Mouse (Mus musculus): ENCODE measurements around the gene Agap2. TPM values are rescaled to one million over a fixed set of nuclear protein-coding genes. Genes with fewer than 3 reads are reported as not detected.

Agap2 gene
- polyA plus RNA-seq, 1 experiment from 2014 or later: 2.9 TPM

DNA sequence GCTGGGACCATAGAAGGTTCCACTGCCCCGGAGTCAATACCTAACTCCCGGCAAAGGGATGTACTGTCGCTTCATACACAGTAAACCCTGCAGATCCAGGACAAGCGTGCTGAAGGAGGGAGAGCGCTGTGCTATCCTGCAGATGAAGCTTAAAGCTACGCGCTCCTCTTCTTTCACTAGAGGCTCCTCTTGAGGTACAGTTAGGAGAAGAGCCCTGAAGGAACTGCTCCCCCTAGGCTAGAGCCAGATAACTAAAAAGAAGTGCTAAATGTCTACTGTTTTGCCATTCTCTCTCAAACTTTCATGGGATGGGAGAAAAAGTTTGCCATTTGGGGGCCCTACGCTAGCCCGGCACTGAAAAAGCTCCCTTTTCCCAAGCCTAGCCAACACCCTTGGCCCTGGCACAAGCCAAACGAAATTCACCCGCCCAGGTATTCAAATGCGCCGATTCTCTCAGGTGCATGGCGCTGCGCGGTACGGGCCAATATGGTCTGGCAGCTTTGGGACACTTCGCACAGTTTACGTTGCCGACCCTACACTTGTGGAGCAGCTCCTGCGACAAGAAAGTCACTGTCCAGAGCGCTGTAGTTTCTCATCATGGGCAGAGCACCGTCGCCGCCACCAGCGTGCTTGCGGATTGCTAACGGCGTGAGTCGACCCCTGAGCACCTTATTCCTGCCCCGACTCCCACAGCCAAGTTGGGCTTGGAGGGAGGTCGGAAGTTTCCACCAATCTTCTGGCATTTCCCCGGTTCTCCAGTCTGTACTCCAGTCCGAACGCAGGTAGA is 26.3 kb upstream of the Agap2 start:
- H3K27me3 ChIP-seq: peaks cover 41% of the 10 kb centered on the region
- no peaks in the 10 kb centered on the region for H3K9me3 ChIP-seq

DNA sequence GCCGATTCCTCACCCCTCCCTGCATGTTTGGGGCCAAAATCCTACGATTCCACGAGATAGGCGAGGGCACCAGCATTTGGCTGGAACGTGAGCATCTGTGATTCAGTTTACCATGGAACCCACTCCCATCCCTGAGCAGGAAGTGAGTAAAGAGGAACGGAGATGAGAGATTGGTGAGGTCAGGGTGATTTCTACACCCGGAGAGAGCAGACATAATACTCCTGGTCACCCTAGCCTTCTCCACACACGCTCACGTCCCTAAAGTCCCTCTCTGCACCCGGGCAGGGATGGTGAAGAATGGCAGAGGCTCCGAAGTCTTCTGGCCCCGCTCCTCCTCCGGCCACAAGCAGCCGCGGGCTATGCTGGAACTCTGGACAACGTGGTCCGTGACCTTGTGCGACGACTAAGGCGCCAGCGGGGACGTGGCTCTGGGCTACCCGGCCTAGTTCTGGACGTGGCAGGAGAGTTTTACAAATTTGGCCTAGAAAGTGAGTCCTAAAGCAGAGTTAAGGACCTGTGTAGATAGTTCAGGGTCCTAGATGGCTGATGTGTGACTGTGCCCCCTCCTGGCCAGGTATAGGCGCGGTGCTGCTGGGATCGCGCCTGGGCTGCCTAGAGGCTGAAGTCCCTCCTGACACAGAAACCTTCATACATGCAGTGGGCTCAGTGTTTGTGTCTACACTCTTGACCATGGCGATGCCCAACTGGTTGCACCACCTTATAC is 25.5 kb upstream of the Agap2 start:
- no peak overlapping the region for H3K9ac ChIP-seq (replicated peaks)
- H3K9me3 ChIP-seq: no peaks in the 10 kb centered on the region
- H3K36me3 ChIP-seq: peaks cover 19% of the 10 kb centered on the region
- peaks cover 41% of the 10 kb centered on the region for H3K27me3 ChIP-seq
- ATAC-seq (replicated peaks): no peak
- 3% methylated on average over 29 of the region's 29 CpGs for WGBS
- peaks cover 5% of the 10 kb centered on the region for H3K4me1 ChIP-seq
- H3K4me3 ChIP-seq: no peak overlapping the region
- H3K4me2 ChIP-seq (replicated peaks): no peak overlapping the region
- H3K27ac ChIP-seq (replicated peaks): no peak overlapping the region

More for the DNA sequence above, 26.3 kb upstream of the Agap2 start:
- H3K4me2 ChIP-seq (replicated peaks): no peak overlapping the region
- H3K27ac ChIP-seq (replicated peaks): no peak overlapping the region
- H3K9ac ChIP-seq (replicated peaks): no peak overlapping the region
- H3K4me3 ChIP-seq: no peak overlapping the region
- no peak for ATAC-seq (replicated peaks)
- 3% methylated on average over 35 of the region's 35 CpGs for WGBS
- peaks cover 11% of the 10 kb centered on the region; the same call in 1 of the 2 replicates for H3K36me3 ChIP-seq
- H3K4me1 ChIP-seq: peaks cover 5% of the 10 kb centered on the region; the same call in 1 of the 2 replicates

DNA sequence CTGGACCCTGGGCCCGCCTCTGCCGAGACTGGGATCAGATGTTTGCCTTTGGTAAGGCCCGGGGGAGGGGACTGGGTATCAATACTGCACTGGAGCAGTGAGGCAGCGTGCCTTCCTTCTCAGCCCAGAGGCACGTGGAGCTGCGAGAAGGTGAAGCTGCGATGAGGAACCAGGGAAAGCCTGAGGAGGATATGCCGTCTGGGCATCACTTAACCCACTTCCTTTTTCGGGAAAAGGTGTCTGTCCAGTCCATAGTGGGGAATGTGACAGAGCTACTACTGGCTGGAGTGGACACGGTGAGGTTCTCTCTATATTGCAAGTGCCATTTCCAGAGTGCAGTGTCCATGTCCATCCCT is 25.0 kb upstream of the Agap2 start:
- H3K27me3 ChIP-seq: peaks cover 41% of the 10 kb centered on the region
- 18% methylated on average over 10 of the region's 10 CpGs for WGBS
- ATAC-seq (replicated peaks): no peak

DNA sequence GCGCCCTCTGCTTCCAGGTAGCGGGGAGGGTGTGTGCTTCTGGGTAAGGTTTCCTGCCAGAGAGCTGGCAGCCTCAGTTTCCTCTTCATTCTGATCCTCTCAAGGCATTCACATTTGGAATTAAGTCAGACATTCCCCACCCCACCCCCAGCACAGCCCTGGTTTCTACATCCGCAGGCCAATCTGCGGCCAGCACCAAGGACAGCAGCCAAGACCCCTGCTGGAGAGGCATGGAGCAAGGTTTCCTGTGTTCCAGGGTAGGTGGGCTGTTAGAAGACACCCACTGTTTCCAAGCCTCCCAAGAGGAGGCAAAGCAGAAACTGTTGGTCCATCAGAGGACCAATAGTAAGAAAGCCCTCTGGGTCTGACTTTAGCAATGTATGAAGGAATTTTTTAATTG is 20.4 kb upstream of the Agap2 start:
- Histone ChIP-seq H3K4me3 (no peak overlapping the region), H3K27ac (replicated peaks) (no peak overlapping the region), H3K36me3 (peaks cover 44% of the 10 kb centered on the region), H3K9ac (replicated peaks) (no peak overlapping the region), H3K9me3 (no peaks in the 10 kb centered on the region), H3K4me2 (replicated peaks) (no peak overlapping the region), H3K4me1 (peaks cover 21% of the 10 kb centered on the region), H3K27me3 (peaks cover 21% of the 10 kb centered on the region)
- no peak for ATAC-seq (replicated peaks)
- 81% methylated on average over 4 of the region's 4 CpGs for WGBS

More for the DNA sequence above, 25.0 kb upstream of the Agap2 start:
- Histone ChIP-seq H3K36me3 (peaks cover 20% of the 10 kb centered on the region), H3K9ac (replicated peaks) (no peak overlapping the region), H3K27ac (replicated peaks) (no peak overlapping the region), H3K4me2 (replicated peaks) (no peak overlapping the region), H3K4me1 (peaks cover 5% of the 10 kb centered on the region), H3K9me3 (no peaks in the 10 kb centered on the region), H3K4me3 (no peak overlapping the region)

DNA sequence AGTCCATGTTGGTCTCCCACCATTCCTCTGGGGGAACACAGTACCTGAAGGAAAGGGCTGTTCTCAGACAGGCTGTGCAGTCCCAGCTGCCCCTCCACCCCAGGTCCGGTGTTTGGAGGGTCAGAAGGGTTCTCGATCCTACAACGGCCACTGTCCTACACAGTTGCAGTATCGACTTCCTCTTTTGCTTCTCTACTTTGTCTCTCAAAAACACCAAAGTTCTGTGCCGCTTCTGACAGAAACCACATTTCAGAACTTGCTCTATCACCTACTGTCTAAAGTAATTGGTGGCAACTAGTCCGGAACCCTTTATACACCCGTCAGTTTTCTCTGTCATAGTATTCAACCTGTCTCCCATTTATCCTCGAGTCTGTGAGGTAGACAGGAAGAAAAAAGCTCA is 19.7 kb upstream of the Agap2 start:
- Histone ChIP-seq H3K4me1 (peaks cover 22% of the 10 kb centered on the region), H3K4me3 (no peak overlapping the region), H3K4me2 (replicated peaks) (no peak overlapping the region), H3K27ac (replicated peaks) (no peak overlapping the region), H3K9ac (replicated peaks) (no peak overlapping the region), H3K36me3 (peaks cover 44% of the 10 kb centered on the region), H3K27me3 (peaks cover 14% of the 10 kb centered on the region), H3K9me3 (no peaks in the 10 kb centered on the region)
- WGBS: 91% methylated on average over 8 of the region's 8 CpGs
- ATAC-seq (replicated peaks): no peak

DNA sequence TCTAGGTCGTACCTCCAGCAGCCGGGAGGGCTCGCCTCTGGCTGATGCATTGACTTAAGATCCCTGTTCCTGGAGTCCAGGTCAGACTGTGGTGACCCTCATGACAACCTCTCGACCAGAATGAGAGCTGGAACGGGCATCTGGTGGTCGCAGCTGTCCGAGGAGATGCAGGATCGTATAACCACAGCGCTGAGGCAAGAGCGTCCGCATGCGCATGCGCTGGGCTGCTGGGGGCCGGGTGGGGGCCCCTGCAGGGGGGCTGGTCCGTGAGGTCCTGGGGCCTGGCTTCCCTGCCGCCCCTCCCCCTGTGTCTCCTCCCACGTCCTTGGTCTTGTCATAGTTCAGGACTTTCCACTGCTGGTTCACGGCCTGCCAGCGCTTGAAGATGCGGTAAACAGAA is 18.6 kb upstream of the Agap2 start:
- H3K4me3 ChIP-seq: no peak overlapping the region
- H3K4me2 ChIP-seq (replicated peaks): no peak overlapping the region
- WGBS: 90% methylated on average over 20 of the region's 20 CpGs
- no peaks in the 10 kb centered on the region for H3K9me3 ChIP-seq
- H3K27me3 ChIP-seq: peaks cover 3% of the 10 kb centered on the region
- H3K36me3 ChIP-seq: peaks cover 44% of the 10 kb centered on the region
- H3K4me1 ChIP-seq: peaks cover 33% of the 10 kb centered on the region
- H3K9ac ChIP-seq (replicated peaks): no peak overlapping the region
- no peak overlapping the region for H3K27ac ChIP-seq (replicated peaks)
- no peak for ATAC-seq (replicated peaks)

DNA sequence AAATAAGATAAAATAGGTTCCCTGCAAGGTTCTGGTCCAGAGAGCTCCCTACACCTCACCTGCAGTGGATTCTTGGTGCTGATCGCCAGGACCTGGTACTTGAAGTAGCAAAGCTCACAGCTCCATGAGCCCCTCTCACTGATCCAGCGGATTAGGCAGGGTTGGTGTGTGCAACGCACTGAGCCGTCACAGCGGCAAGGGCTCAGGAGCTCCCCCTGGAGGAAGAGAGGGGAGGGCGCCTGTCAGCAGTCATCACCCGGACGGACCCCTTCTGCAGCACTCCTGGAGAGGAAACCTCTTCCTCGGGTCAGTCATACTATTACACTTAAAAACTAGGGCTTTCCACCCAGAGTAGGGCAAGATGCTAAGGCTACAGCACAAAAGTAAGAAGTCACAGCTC is 16.9 kb upstream of the Agap2 start:
- peak overlapping the region; percentile 47; the same call in 1 of the 2 replicates for H3K27ac ChIP-seq (replicated peaks)
- ATAC-seq (replicated peaks): peak; percentile 17; the same call in 1 of the 2 replicates
- H3K4me1 ChIP-seq: peaks cover 45% of the 10 kb centered on the region
- H3K36me3 ChIP-seq: peaks cover 39% of the 10 kb centered on the region
- H3K4me3 ChIP-seq: peak overlapping the region; percentile 72
- H3K4me2 ChIP-seq (replicated peaks): peak overlapping the region; percentile 74
- H3K27me3 ChIP-seq: no peaks in the 10 kb centered on the region
- under 1% methylated on average over 9 of the region's 9 CpGs for WGBS
- H3K9ac ChIP-seq (replicated peaks): peak overlapping the region; percentile 76
- no peaks in the 10 kb centered on the region for H3K9me3 ChIP-seq

DNA sequence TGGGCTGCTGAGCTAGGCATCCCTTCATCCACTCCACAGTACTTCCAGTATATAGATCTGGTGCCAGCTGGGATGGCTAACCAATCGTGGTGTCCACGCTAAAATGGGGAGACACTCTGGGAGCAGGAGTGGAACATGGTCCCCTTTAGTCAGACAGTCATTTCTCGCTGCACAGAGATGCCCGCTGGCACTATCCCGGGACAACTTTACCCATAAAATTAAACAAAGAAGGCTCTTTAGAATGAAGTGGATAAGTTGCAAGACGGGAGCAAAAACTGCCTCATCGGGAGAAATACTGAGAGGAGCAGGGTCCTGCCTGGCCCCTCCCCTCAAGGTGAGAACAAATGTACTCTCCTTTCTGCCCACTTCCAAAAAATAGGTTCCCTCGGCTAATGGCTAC is 16.4 kb upstream of the Agap2 start:
- H3K9me3 ChIP-seq: no peaks in the 10 kb centered on the region
- H3K9ac ChIP-seq (replicated peaks): peak overlapping the region; percentile 76
- WGBS: 4% methylated on average over 8 of the region's 8 CpGs
- H3K36me3 ChIP-seq: peaks cover 38% of the 10 kb centered on the region
- no peak for ATAC-seq (replicated peaks)
- H3K4me3 ChIP-seq: peak overlapping the region; percentile 72
- no peaks in the 10 kb centered on the region for H3K27me3 ChIP-seq
- H3K4me1 ChIP-seq: peaks cover 45% of the 10 kb centered on the region
- H3K27ac ChIP-seq (replicated peaks): peak overlapping the region; percentile 47
- H3K4me2 ChIP-seq (replicated peaks): peak overlapping the region; percentile 74

DNA sequence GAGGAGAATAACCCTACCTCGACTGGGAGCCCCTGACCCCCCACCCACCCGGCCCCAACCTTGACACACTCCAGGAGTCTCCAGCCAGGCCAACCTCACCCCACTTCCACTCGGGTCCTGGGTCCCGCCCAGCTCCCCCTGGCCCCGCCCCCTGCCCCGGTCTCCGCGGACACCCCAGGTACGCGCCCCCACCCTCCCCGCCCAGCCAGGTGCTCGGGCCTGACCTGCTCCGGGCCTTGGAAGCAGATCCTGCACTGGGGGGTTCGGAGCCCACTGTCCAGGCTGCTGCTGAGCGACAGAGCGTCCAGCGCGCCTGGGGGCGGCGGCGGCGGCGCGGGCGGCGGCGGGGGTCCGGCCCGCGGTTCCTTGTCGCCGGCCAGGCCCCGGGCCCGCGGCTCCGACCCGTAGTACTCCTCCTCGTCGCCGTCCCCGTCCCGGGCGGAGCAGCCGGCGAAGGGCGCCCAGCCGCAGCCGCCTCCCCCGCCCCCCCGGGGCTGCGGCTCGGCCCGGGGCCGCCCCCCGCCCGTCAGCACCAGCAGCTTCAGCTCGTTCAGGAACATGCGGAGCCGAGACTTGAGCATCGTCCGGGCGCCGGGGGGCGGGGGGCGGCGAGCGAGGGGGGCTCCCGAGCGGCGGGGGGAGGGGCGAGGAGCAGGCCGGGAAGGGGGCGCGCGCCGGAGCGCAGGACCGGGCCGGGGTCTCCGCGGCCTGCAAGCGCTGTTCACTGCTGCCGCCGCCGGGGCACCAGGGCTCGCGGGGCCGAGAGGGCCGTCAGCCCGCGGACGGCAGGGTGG is 15.7 kb upstream of the Agap2 start:
- under 1% methylated on average over 74 of the region's 92 CpGs for WGBS
- no peaks in the 10 kb centered on the region for H3K27me3 ChIP-seq
- H3K9ac ChIP-seq (replicated peaks): peak overlapping the region; percentile 76
- peaks cover 46% of the 10 kb centered on the region for H3K4me1 ChIP-seq
- peaks cover 31% of the 10 kb centered on the region for H3K36me3 ChIP-seq
- no peaks in the 10 kb centered on the region for H3K9me3 ChIP-seq
- H3K27ac ChIP-seq (replicated peaks): peak overlapping the region; percentile 96
- H3K4me3 ChIP-seq: peak overlapping the region; percentile 72
- ATAC-seq (replicated peaks): no peak
- H3K4me2 ChIP-seq (replicated peaks): peak overlapping the region; percentile 74

DNA sequence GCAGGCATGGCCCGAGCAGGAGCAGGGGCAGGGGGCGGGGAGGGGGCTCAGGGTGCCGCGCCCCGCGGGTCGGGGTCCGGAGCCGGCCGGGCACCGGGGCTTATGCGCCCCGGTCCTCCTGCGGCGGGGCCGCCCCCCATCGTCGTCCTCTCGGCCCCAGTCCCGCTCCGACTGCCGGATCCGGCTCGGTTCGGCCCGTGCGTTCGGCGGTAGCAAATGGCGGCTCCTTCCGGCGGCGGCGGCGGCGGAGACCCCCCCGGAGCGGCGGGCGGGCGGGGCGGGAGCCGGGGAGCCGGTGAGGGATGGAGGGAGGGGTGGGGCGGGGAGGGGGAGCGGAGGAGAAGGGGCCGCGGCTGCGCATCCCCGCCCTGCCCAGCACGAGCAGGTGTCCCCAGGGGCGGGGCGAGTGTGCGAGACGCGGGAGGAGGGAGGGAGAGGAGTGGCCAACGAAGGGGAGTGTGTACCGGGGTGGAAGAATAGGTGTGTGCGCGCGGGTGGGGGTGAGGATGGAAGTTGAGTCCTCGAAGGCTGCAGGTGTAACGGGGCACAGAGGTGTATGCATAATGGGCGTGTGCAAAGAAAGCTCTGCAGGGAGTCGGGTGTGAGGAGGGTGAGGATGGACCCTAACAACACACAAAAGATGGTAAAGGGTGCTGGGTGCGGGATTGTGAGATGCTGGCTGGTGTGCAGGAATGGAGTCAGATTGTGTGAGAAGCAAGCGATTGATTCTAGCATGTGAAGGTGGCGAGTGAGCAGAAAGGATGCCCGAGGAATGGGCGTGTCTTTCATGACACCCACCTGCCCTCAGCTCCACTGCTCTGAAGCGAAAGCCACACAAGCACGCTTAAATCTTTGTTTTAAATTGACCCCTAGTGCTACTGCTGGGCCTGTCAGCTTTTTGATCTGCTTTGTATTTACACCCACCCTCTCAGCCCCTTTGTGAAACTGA is 14.8 kb upstream of the Agap2 start, which contains the start of gene March9:
Gene March9, minus strand, starts transcription at position 217 of the 949 bp plus-strand sequence.
- H3K27ac ChIP-seq (replicated peaks): peak within 1 kb of the TSS; percentile 96
- ATAC-seq (replicated peaks): peak; percentile 44
- peak within 1 kb of the TSS; percentile 74 for H3K4me2 ChIP-seq (replicated peaks)
- H3K36me3 ChIP-seq: peaks cover 31% of the 10 kb centered on the region
- under 1% methylated on average over 65 of the region's 72 CpGs for WGBS
- peak within 1 kb of the TSS; percentile 72 for H3K4me3 ChIP-seq
- H3K9me3 ChIP-seq: no peaks in the 10 kb centered on the region
- H3K4me1 ChIP-seq: peaks cover 54% of the 10 kb centered on the region
- H3K27me3 ChIP-seq: no peaks in the 10 kb centered on the region
- H3K9ac ChIP-seq (replicated peaks): peak within 1 kb of the TSS; percentile 76

DNA sequence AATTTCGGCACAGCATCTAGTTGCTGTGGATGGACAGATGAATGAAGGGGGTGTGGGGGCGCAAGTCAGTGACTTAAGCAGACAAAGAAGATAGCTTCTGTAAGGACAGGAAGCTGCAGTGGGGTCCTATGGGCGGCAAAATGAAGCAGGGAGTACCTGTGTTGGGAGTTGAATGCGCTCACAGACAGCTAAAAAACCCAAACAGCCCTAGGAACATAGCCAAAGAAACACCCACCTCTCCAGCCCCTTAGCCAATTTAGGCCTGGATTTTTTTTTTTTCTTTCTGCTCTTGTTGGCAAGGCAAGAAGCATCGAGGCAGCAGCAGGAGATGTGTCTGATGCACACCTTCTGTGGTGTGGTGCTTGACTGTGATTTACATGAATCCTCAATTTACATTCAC is 14.0 kb upstream of the Agap2 start:
- Histone ChIP-seq H3K27me3 (no peaks in the 10 kb centered on the region), H3K9ac (replicated peaks) (peak overlapping the region; percentile 76), H3K36me3 (peaks cover 31% of the 10 kb centered on the region), H3K27ac (replicated peaks) (peak overlapping the region; percentile 96), H3K4me1 (peaks cover 59% of the 10 kb centered on the region), H3K4me3 (peak overlapping the region; percentile 72), H3K9me3 (no peaks in the 10 kb centered on the region), H3K4me2 (replicated peaks) (peak overlapping the region; percentile 74)
- no peak for ATAC-seq (replicated peaks)
- 10% methylated on average over 5 of the region's 5 CpGs for WGBS

All from forebrain, embryonic 15.5 days (tissue).